Mouse (Mus musculus): ENCODE data around the gene Unc13d. TPM values are rescaled to one million over a fixed set of nuclear protein-coding genes. Genes with fewer than 3 reads are reported as not detected.
"Not testable (repeated sequence)": the region's sequence is repeated elsewhere in the genome, so short reads cannot be mapped to it uniquely, and the experiment has no call there.

The Unc13d gene
- polyA plus RNA-seq (2014; fragmentation: Nextera tagmentation; extraction: Ambion mirVana): 0.19 and 0.62 TPM in 2 replicates

GRCm38 (mm10) chr11:116077446-116078204 is at the start of gene Unc13d:
Gene Unc13d, minus strand, starts transcription at chr11:116077961.
- ATAC-seq (no peak; the same call in 1 of the 2 replicates), DNase-seq (ENCODE audit: low spot score) (no peak)
- Histone ChIP-seq H3K9ac (ENCODE audit: low read length) (peak within 1 kb of the TSS; percentile 51), H3K27me3 (replicated peaks; ENCODE audit: control insufficient read depth, insufficient read depth, low read length) (no peaks in the 10 kb centered on the region), H3K4me1 (ENCODE audit: control insufficient read depth, insufficient read depth, low read length) (no peaks in the 10 kb centered on the region), H3K36me3 (ENCODE audit: control insufficient read depth, insufficient read depth, low read length) (peaks cover 42% of the 10 kb centered on the region), H3K4me2 (ENCODE audit: low read length) (peak within 1 kb of the TSS; percentile 43), H3K27ac (ENCODE audit: low read depth, low read length) (no peak within 1 kb of the TSS), H3K9me3 (replicated peaks; ENCODE audit: control insufficient read depth, low read length) (no peaks in the 10 kb centered on the region), H3K4me3 (ENCODE audit: low read depth, low read length) (no peak within 1 kb of the TSS)
- WGBS: 74% methylated on average over 22 of the region's 22 CpGs

- H3K27ac ChIP-seq (ENCODE audit: low read depth, low read length): no peak overlapping the region
- 95% methylated on average over 15 of the region's 15 CpGs for WGBS
- peaks cover 2% of the 10 kb centered on the region; the same call in 1 of the 2 replicates for H3K4me1 ChIP-seq (ENCODE audit: control insufficient read depth, insufficient read depth, low read length)
- no peak overlapping the region for H3K4me3 ChIP-seq (ENCODE audit: low read depth, low read length)
- ATAC-seq: no peak
- no peaks in the 10 kb centered on the region for H3K9me3 ChIP-seq (replicated peaks; ENCODE audit: control insufficient read depth, low read length)
- no peak overlapping the region for H3K9ac ChIP-seq (ENCODE audit: low read length)
- H3K27me3 ChIP-seq (replicated peaks; ENCODE audit: control insufficient read depth, insufficient read depth, low read length): no peaks in the 10 kb centered on the region
- H3K36me3 ChIP-seq (ENCODE audit: control insufficient read depth, insufficient read depth, low read length): 0 out of 2 replicates have a peak, but pooled peaks cover 6% of the 10 kb centered on the region
- no peak for DNase-seq (ENCODE audit: low spot score)
- H3K4me2 ChIP-seq (ENCODE audit: low read length): no peak overlapping the region
These were observed 48.5 kb upstream of the Unc13d start for GRCm38 (mm10) chr11:116126261-116126660.

GRCm38 (mm10) chr11:116121731-116122245 is 44.0 kb upstream of the Unc13d start:
- H3K9ac ChIP-seq (ENCODE audit: low read length): not testable (repeated sequence)

GRCm38 (mm10) chr11:116117819-116118218 is 40.1 kb upstream of the Unc13d start:
- Histone ChIP-seq H3K9ac (ENCODE audit: low read length) (no peak overlapping the region), H3K27me3 (replicated peaks; ENCODE audit: control insufficient read depth, insufficient read depth, low read length) (no peaks in the 10 kb centered on the region), H3K27ac (ENCODE audit: low read depth, low read length) (no peak overlapping the region), H3K4me2 (ENCODE audit: low read length) (no peak overlapping the region), H3K9me3 (replicated peaks; ENCODE audit: control insufficient read depth, low read length) (no peaks in the 10 kb centered on the region), H3K4me3 (ENCODE audit: low read depth, low read length) (no peak overlapping the region), H3K36me3 (ENCODE audit: control insufficient read depth, insufficient read depth, low read length) (no peaks in the 10 kb centered on the region), H3K4me1 (ENCODE audit: control insufficient read depth, insufficient read depth, low read length) (no peaks in the 10 kb centered on the region)
- ATAC-seq (no peak), DNase-seq (ENCODE audit: low spot score) (no peak)

More at GRCm38 (mm10) chr11:116121731-116122245, 44.0 kb upstream of the Unc13d start:
- H3K4me1 ChIP-seq (ENCODE audit: control insufficient read depth, insufficient read depth, low read length); ATAC-seq; H3K9me3 ChIP-seq (replicated peaks; ENCODE audit: control insufficient read depth, low read length); H3K4me3 ChIP-seq (ENCODE audit: low read depth, low read length); H3K36me3 ChIP-seq (ENCODE audit: control insufficient read depth, insufficient read depth, low read length); H3K4me2 ChIP-seq (ENCODE audit: low read length); DNase-seq (ENCODE audit: low spot score); H3K27me3 ChIP-seq (replicated peaks; ENCODE audit: control insufficient read depth, insufficient read depth, low read length); H3K27ac ChIP-seq (ENCODE audit: low read depth, low read length): not testable (repeated sequence)
- 90% methylated on average over 8 of the region's 8 CpGs for WGBS

GRCm38 (mm10) chr11:116117241-116117640 is 39.5 kb upstream of the Unc13d start:
- no peak overlapping the region for H3K4me2 ChIP-seq (ENCODE audit: low read length)

GRCm38 (mm10) chr11:116111611-116112203 is 33.9 kb upstream of the Unc13d start:
- 83% methylated on average over 19 of the region's 19 CpGs for whole genome bisulfite sequencing

More at GRCm38 (mm10) chr11:116117241-116117640, 39.5 kb upstream of the Unc13d start:
- ATAC-seq (no peak), DNase-seq (ENCODE audit: low spot score) (no peak)
- Histone ChIP-seq H3K4me3 (ENCODE audit: low read depth, low read length) (no peak overlapping the region), H3K4me1 (ENCODE audit: control insufficient read depth, insufficient read depth, low read length) (no peaks in the 10 kb centered on the region), H3K27me3 (replicated peaks; ENCODE audit: control insufficient read depth, insufficient read depth, low read length) (no peaks in the 10 kb centered on the region), H3K9ac (ENCODE audit: low read length) (no peak overlapping the region), H3K9me3 (replicated peaks; ENCODE audit: control insufficient read depth, low read length) (no peaks in the 10 kb centered on the region), H3K27ac (ENCODE audit: low read depth, low read length) (no peak overlapping the region), H3K36me3 (ENCODE audit: control insufficient read depth, insufficient read depth, low read length) (no peaks in the 10 kb centered on the region)
- 73% methylated on average over 12 of the region's 12 CpGs for WGBS

GRCm38 (mm10) chr11:116111067-116111466 is 33.3 kb upstream of the Unc13d start:
- DNase-seq (ENCODE audit: low spot score) (no peak), ATAC-seq (no peak)
- Histone ChIP-seq H3K9ac (ENCODE audit: low read length) (no peak overlapping the region), H3K27me3 (replicated peaks; ENCODE audit: control insufficient read depth, insufficient read depth, low read length) (peaks cover 56% of the 10 kb centered on the region), H3K4me3 (ENCODE audit: low read depth, low read length) (no peak overlapping the region), H3K27ac (ENCODE audit: low read depth, low read length) (no peak overlapping the region), H3K9me3 (replicated peaks; ENCODE audit: control insufficient read depth, low read length) (no peaks in the 10 kb centered on the region), H3K4me1 (ENCODE audit: control insufficient read depth, insufficient read depth, low read length) (peaks cover 2% of the 10 kb centered on the region), H3K4me2 (ENCODE audit: low read length) (no peak overlapping the region), H3K36me3 (ENCODE audit: control insufficient read depth, insufficient read depth, low read length) (no peaks in the 10 kb centered on the region)
- WGBS: 76% methylated on average over 4 of the region's 4 CpGs

More at GRCm38 (mm10) chr11:116111611-116112203, 33.9 kb upstream of the Unc13d start:
- Histone ChIP-seq H3K27me3 (replicated peaks; ENCODE audit: control insufficient read depth, insufficient read depth, low read length) (peaks cover 51% of the 10 kb centered on the region), H3K27ac (ENCODE audit: low read depth, low read length) (no peak overlapping the region), H3K4me1 (ENCODE audit: control insufficient read depth, insufficient read depth, low read length) (peaks cover 2% of the 10 kb centered on the region; the same call in 1 of the 2 replicates), H3K36me3 (ENCODE audit: control insufficient read depth, insufficient read depth, low read length) (no peaks in the 10 kb centered on the region), H3K4me3 (ENCODE audit: low read depth, low read length) (no peak overlapping the region), H3K4me2 (ENCODE audit: low read length) (no peak overlapping the region), H3K9ac (ENCODE audit: low read length) (no peak overlapping the region), H3K9me3 (replicated peaks; ENCODE audit: control insufficient read depth, low read length) (no peaks in the 10 kb centered on the region)
- ATAC-seq (no peak), DNase-seq (ENCODE audit: low spot score) (no peak)

- Histone ChIP-seq H3K36me3 (ENCODE audit: control insufficient read depth, insufficient read depth, low read length) (no peaks in the 10 kb centered on the region), H3K4me3 (ENCODE audit: low read depth, low read length) (peak overlapping the region; percentile 25; the same call in 1 of the 2 replicates), H3K9me3 (replicated peaks; ENCODE audit: control insufficient read depth, low read length) (no peaks in the 10 kb centered on the region), H3K4me1 (ENCODE audit: control insufficient read depth, insufficient read depth, low read length) (peaks cover 2% of the 10 kb centered on the region), H3K4me2 (ENCODE audit: low read length) (peak overlapping the region; percentile 40; the same call in 1 of the 2 replicates), H3K27ac (ENCODE audit: low read depth, low read length) (no peak overlapping the region), H3K9ac (ENCODE audit: low read length) (no peak overlapping the region), H3K27me3 (replicated peaks; ENCODE audit: control insufficient read depth, insufficient read depth, low read length) (peaks cover 60% of the 10 kb centered on the region)
- ATAC-seq (no peak), DNase-seq (ENCODE audit: low spot score) (no peak)
- 35% methylated on average over 10 of the region's 10 CpGs for WGBS
These were observed 32.8 kb upstream of the Unc13d start for GRCm38 (mm10) chr11:116110540-116110939.

Data from forebrain, embryonic 14.5 days (tissue).